Mouse (Mus musculus): ENCODE measurements around the gene Ccdc9b.

The Ccdc9b gene

DNA sequence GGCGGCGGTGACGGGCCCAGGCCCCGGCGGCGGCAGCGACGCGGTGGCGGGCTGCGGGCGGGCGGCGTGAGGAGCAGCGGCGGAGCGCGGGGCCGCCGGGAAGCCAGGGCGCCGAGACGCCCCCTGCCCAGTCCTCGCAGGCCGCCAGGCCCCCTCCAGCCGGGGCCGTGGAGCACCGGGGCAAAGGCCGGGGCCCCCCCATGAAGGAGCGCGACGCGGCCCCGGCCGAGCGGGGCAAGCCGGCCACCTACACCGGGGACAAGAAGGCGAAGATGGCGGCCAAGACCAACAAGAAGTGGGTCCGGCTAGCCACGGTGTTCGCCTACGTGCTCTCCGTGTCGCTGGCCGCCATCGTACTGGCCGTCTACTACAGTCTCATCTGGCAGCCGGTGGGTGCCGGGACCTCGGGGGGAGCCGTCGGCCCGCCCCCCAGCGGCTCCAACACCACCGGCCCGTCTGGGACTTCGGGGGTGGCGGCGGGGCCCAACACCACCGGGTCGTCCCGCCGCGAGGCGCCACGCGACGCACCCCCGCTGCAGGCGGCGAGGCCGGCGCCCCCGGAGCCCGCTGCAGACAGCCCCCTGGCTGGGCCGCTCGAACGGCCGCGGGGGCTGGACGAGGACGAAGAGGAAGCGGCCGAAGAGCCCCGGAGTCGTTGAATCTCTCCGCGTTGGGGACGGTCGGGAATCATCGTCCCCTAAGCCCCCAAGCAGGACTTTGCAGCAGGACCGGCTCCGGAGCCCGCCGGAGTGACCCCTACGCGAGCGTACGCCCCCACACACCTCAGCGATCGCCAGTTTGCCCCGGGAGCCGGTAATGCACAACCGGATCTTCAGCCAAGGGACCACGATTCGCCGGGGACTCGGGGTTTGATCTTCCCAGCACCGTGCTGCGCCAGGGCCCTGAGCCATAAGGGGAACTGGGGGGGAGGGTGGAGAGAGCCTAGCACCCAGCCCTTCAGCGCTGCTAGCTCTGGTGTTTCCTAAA, 16.3 kb downstream of the Ccdc9b start:
- peak; percentile 61 to 67 for DNase-seq

DNA sequence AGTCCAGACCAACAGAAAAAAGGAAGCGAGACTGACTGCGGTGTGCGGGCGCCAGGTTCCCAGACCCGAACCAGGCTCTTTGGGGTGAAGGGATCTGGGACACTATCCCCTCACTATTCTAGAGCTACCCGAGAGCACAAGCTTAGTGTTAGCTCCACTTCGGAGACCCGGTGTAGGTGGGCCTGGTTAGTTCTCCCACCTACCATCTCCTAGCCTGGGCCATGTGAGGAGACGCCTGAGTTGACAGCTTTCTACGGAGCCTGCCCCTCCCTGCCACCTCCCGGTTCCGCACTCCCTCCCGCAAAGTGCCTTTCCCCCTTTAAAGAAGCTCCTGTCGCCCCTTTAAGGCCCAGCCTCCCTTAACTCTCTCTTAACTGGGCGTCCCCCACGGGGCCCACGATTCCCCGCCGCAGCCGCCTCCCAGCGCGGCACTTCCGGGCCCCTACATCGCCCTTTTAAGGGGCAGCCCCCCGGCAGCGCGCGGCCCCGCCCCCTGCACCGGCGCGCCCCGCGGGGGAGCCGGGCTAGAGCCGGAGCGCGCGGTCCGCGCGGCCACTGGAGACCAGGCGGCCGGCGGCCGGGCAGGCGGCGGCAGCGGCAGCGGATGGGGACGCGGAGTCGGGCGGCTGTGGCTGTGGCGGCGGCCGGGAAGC, 17.1 kb downstream of the Ccdc9b start, which contains the start of gene Inafm2:
Gene Inafm2 (plus strand): TSS at position 527 of the 653 bp plus-strand sequence.
- DNase-seq: peak; percentile 94 to 95

DNA sequence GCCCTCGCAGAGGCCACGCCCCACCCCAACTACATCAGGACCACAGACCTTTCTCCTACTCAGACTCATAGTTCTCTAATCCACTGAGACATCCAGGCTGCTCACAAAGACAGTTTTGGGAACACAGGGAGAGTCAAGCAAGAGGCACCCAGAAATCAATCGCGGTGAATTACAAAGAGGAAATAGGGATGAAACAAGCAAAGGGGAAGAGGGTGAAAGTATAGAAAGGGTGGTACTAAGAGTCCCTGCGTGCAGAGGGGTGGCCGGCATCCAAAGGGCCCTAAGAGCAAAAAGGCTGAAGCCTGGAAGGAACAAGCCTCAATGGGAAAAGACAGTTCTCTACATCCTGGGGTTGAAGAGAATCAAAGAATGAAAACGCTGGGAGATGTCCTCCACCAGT, 17.8 kb downstream of the Ccdc9b start:
- DNase-seq: no peak

DNA sequence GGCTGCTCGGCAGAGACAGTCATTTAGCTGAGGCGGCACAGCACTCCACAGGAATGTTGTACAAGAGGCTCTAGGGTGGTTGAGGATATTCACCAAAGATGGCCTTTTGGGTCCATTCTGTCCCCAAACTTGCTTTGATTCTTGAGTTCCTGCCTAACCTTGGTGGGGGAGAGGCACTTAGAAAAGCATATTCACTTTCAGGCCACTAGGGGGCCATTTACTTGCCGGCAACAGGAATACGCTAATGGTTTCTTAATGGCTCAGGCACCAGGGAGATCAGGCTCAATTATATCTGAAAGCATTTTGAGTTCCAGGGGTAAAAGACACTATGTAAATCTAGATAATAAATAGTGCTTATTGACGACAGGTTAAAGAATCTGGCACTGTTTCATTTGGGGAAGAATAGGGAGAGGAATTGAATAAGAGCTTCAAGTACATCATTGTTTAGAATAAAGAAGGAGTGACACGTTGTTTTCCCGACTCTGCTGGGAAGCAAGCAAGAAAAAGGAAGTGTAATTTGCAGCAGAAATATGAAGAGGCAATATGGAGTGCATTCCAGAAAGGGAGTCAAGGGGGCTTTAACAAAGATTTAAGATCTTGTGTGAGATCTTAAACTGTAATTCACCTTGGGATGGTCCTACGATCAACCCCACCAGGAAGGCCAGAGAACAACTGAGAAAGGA, 19.1 kb downstream of the Ccdc9b start:
- DNase-seq: peak; percentile 39 to 56

DNA sequence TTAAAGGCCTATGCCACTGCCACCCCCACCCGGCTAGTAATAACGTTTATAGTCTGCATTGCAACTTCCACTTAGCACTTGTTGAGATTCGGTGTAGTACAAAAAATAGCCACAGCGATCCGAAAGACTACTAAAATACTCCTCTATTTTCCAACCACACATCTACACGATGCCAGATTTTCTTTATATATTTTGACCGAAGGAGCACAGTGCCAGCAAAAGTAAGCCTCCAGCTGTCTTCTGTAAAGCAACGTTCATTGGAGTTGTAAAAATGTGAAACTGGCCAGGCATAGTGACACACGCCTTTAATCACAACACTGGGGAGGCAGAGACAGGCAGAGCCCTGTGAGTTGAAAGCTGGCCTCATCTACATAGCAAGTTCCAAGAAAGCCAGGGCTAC, 21.3 kb downstream of the Ccdc9b start:
- no peak for DNase-seq

DNA sequence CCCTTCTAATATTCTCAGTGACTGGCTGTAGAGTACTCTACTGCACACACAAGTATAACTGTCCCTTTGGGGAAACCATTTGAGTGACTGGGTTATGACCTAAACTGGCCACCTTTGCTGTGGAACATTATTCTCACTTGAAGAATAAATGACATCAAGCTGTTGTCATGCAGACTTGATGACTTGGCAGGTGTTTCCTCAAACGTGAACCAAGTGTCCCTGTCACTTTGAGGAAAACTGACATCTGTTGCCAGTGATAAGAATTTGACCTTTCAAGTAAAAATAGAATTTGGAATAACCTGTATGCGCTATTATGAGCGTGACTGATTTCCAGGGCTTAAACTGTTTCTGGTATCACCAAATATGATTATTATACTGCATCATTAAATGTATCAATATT, 22.1 kb downstream of the Ccdc9b start:
- DNase-seq: no peak

DNA sequence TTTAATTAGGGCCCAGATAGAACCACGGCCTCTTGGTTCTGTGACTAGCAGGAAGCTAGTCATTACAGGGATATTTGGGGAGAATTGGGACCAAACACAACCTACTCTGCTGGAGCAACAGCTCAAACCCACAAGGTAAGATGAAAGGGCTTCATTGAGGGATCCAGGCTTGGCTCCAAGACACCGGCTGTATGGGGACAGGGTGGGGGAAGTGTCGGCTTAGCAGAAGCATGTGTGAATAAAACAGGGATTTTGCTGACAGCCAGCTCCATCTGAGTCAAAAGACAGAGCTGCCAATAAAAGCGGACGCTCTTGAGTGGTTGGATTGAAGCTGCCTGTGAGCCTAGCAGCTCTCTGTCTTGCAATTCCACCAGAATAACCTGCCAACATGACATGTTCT, 29.1 kb downstream of the Ccdc9b start:
- DNase-seq: peak in 1 of 2 experiments; percentile 25

DNA sequence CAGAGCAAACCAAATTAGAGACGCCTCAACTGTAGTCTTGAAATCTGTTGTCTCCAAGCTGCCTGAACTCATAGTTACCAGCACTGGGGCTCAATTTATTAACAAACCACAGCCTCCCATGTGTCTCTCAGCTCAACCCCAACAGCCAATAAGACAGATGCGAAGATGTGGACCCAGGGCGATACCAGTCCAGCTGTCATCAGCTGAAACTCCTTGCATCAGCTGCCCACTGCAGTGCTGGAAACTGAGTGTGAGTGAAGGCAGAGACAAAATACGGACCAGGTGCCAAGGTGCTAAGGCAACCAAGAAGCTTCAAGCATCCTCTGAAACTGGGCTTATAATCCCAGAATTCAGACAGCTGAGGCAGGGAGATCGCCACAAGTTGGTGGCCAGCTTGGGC, 30.5 kb downstream of the Ccdc9b start:
- no peak for DNase-seq

DNA sequence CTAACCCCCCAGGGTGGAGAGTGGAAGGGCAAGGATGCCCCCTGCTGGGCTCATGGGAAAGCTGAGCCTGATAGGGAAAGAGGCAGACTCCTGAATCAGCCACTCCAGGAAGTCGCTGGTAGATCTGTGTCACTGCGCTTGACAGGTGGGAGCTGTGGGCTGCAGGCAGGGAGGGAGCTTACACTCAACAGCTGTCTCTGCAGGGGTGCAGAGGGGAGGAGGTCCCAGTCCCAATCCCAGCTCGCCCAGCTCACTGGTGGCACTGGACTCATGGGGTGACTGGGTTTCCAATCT, 31.9 kb downstream of the Ccdc9b start:
- peak in 1 of 2 experiments; percentile 45 for DNase-seq

DNA sequence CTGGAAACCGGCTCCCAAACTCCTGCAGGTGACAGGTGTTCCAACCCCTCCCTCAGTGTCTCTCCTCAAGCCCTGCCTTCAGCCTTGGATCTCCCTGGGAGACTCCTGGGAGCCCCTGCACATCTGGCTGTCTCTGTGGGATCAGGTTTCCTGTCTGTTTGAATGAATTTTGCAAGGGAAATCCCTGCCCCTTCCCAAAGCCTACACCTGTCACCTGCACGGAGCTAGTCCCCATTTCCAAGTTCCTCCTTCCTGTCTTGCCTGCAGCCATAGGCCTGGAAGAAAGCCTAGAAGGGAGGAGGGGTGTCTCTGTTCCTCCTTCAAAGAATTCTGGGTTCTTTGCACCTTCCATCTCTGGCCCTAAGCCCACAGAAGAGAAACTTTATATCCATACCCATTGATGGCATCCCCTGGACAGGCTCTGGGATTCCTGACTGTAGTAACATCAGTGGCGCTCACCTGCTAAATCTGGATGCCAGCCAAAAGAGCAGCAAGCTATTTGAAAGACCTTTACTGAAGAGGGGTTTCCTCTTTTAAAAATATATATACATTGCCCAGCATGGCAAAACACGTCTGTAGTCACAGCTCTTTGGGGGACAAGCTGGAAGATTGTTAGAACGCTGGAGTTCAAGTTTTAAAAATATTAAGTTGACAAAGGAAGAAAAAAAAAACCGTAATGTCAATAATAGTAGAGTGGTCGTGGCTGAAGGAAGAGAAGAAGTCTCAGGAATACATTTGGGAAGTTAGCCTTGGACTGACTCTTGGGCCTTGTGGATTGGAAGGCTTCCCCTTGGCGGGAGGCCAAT, 32.4 kb downstream of the Ccdc9b start:
- no peak for DNase-seq

DNA sequence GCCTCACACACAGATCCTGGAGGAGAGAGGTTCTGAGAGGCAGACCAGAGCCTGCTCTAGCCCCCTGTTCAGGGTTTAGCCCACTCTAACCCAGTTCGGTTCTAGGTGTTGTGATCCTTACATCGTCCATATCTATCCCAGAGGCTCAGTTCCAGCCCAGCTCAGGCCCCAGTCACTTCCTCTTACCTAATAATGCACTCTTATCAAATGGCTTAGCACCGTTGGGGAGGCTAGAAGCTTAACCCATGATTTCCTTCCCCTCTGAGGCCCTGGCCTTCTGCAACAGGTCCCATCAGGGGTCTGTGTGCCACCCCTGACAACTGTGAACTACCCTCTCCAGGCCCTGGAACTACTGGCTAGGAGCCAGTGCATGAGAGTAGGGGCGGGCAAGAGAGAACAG, 33.3 kb downstream of the Ccdc9b start:
- no peak for DNase-seq

DNA sequence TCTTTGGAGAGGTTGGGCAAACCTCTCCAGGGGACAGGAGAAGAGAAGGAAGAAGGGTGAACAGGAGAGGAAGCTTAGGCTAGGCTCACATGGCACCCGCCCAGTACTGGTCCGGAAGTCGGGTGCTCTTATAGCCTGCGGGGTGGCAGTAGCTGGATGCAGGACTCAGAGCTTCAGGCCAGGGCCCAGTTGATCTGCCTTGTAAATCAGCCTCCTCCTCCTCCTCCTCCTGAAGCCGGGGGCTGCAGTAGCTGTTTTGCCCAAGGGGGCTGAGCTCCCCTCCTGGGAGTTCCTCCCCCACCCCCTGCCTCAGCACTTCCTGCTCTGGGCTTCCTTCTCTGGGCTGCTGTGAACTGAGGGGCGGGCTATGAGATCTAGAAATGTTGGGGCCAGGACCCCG, 34.1 kb downstream of the Ccdc9b start, which contains the start of gene Plcb2:
Gene Plcb2 (minus strand): TSS at position 102 of the 400 bp plus-strand sequence.
- no peak for DNase-seq

DNA sequence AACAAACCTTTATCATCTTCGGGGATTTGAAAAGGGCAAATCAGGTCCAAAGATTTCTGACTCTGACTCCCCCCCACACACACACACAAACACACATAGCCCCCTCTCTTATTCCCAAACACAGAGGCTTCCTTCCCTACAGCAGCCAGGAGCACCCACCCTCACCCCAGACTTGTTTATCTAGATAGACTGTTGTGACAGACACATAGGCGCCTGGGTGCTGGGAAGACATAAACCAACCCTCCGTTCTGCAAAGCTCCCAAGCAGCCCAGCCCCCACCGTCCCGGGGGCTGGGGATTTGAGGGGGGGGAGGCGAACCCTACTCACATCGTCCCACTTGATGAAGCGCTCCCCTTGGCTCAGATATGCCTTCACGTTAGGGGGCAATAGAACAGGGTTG, 34.5 kb downstream of the Ccdc9b start:
- no peak for DNase-seq

DNA sequence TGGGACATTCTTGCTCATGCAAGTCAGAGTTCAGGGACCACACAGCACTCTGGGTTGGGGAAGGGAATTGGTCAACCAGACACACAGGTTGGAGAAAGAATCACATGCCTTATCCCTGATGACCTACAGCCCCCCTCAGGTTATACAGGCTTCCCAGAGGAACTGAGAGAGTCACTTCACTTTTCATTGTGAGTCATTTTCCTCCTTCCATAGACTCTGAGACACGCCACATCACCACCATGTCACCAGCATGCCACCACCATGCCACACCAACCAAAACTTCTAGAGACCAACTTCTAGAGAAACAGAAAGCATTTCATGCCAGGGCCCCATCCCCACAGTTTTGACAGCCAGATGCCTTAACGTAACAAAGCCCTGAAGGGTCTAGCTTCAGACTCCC, 35.6 kb downstream of the Ccdc9b start:
- DNase-seq: no peak

DNA sequence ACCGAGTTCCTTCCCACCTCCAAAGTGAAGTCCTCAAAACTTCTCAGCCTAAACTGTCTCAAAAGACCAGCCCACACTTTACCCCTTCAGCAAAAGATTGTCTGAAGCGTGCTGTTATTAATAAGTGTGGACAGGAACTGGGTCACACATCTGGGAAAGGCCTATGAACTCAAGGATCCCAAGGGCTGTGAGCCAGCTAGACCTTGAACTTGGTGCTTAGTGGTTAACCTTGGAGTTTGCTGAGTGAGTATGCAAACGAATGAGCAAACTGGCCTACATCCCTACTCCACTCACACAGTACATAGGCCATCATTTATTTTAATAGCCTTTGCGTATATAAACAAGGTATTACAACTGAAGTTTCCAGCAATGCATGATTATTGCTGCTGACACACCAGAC, 37.0 kb downstream of the Ccdc9b start:
- DNase-seq: no peak

DNA sequence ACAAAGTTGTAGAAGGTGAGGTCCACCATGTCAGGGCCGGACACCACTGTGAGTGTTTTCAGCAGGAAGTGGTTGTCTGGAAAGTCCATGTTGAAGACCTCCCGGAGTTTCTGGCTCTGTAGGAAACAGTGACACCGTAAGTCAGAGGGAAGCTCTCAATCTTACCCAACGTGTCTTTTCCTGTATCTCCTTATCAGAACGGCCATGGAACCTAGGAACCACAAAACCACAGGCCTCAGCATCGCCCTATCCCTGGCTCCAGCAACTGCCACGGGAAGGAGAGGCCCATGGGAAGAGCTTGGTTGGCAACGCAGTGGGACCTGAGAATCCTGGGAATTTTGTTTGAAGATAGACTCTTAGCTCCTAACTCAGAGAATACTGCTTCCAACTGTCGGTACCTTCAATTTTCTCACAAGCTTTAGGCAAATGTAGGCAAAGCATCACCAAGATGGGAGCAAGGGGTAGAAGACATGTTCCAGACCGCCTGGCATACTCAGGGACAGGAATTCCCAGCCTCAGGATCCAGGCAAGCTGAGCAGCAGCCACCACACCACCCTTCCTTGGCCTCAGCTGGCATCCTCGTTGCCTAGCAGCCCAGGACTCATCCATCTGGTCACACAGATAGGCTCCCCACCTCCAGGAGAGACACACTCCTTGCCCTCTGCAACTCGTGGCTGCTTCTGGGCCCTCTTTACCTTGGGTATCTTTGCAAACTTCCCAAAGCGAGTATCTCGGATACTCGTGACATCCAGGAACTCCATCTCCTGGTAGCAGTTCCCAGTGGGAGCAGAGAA, 38.6 kb downstream of the Ccdc9b start:
- DNase-seq: no peak

DNA sequence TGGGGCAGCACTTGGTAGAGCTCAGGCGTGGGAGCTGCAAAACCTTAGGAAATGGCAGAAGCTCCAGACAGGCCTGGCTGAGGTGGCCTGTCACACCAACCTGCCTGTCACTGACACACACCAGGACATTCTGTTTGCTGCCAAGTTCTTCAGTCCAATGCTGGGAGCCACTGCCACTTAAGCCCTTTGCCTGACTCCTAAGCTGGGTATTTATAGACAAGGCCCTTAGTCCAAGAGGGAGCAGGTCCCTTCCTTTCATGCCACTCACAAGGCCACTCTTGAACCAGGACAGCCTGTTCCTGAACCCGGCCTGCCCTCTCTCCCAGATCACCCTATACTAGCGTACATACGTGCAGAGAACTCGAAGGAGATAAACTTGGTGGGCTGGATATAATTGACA, 45.8 kb downstream of the Ccdc9b start:
- DNase-seq: peak; percentile 28 to 39

DNA sequence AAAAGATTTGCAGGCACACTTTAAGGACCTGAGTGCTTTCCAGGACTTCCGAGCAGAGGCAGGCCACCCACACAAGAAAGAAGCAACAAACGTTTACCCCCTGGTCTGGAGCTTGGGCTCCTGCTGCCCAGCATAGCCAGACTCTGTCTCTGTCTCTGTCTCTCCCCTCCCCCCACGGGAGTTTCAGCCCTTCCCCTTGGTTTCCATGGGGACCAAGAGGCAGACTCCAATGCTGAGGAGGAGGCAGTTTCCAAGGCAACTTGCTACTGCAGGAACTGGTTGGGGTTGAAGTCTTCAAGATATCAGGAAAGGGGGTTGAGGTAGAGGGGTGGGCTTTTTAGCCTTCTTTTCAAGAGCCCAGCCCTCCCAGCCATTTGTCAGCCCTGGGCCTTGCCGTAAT, 48.2 kb downstream of the Ccdc9b start:
- DNase-seq: no peak

DNA sequence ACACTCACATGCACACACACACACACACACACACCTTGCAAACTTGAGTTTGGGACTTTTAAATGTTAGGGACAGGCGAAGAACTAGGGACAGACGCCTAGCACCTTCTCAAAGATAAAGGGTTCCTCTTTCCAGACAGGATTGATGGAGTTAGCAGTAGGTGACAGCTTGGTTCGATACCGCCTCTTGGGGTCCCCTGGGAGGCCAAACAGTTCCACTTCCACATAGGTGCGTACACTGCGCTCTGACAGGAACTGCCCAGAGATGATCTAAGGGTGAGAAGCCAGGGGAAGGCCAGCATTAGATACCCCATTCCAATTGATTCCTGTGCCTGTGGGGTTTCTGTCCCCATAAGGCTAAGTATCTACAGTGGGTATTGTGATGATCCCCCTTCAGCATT, 48.8 kb downstream of the Ccdc9b start:
- no peak for DNase-seq

DNA sequence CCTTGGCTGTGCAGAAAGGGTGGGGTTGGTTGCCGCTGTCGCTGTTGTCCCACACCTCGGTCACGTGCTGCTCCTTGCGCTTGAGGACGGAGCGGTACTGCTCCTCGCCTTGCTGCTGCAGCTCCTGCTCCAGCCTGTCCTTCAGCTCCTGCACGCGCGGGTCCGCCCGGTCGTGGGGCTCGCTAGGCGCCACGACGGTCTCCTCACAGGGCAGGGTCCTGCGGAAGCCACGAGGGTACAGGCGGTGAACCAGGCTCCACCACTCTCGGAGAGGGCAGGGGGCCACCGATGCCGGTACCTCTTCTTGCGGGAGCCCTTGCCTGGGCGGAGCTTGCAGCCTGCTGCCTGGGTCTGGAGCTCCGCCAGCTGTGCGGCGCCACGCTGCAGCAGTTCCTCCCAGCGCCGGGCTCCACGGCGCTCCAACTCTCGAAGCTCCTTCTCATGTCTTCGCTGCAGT, 51.4 kb downstream of the Ccdc9b start:
- DNase-seq: peak; percentile 40 to 62

DNA sequence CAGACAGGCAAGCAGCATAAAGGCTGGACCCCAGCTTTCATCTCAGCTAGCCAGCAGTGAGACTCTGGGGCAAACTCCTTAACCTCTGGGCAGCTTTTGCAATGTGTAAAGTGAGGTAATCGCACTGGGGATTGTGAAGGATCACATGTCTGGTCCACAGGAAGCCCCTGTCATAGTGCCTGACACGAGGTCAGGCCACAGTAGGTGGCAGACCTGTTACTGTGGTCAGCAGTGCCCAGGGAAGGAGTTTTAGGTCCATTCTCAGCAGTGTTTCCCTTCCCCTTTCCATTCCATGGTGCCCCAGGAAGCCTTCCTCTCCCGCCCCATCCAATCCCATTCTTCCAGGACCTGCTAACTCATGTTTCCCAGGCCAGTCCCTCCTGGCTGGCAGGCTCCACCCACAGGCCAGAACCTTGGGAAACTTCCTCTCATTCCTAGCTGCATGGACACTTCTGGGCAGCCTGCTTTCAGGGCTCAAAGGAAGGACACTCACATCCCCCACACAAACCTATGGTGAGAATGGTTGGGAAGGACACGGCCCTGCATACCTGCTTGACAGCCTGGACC, 52.7 kb downstream of the Ccdc9b start:
- DNase-seq: no peak

All from cerebellum, postnatal 25 days (tissue).